Mouse (Mus musculus): ENCODE results near the gene 9130213A22Rik.

The 9130213A22Rik gene

GRCm38 (mm10) chr11:69122336-69122951 lies at the start of gene 9130213A22Rik:
TSS of gene 9130213A22Rik (minus strand) at chr11:69122589.
- peak; percentile 90 for DNase-seq

- no peak for DNase-seq
Observed at GRCm38 (mm10) chr11:69171626-69172025, 49.2 kb upstream of the 9130213A22Rik start.

GRCm38 (mm10) chr11:69169313-69169712 lies 46.9 kb upstream of the 9130213A22Rik start:
- peak; percentile 41 for DNase-seq

DNA sequence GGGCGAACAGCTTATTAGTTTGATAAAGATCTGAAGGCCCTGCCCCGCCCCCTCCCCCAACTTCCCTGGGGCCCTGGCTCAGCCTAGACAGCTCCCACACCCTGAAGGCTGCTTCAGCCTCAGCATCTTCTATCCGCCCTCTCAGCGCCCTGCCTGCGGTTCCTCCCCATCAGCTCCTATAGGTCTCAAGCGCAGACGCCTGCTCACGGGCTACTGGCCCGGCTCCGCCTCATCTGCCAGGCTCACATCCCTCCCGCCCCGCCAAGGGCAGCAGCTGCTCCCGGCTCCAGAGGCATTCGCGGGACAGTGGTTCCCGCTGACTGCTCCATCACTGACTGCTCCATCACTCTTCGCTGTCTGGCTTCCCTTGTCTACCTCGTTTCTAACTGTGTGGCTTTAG lies 34.4 kb upstream of the 9130213A22Rik start, which contains the start of gene Alox12b:
TSS of gene Alox12b (plus strand) at position 190 of the 400 bp plus-strand sequence.
- DNase-seq, result no peak

DNA sequence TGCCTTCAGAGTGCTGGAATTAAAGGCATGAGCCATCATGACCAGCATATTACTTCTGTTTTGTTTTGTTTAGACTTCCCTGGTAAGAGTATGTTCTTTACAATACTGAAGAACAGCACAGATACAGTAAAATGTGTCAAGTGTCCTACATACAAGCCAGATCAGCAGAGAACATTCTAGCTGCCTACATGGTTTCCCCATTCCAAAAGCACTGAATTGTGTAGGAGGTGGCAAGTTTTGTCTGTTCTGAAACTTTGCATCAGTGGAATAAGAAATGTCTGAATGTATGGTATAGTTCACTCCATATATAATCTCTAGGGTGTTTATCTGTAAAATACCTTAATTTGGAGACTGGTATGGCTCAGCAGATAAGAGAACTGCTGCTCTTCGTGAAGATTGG lies 33.0 kb upstream of the 9130213A22Rik start:
- no peak for DNase-seq

DNA sequence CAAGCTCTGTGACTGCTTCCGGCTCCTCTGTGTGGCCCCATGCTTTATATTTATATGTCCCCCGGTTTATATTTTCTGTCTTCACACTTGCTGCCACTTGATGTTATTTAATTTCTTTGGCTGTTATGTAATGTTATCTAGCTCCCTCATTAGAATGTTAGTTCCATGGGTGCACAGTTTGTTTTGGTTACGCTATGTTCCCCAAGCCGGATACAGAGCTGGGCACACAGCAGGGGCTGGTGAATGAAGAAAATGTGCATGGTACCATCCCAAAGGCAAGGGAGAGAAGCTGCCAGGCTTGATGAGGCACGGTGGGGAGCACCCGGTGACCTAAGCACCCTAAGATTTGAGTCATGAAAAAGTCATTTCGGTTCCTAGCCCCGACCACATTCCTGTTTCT lies 31.4 kb upstream of the 9130213A22Rik start:
- DNase-seq, result no peak

GRCm38 (mm10) chr11:69151004-69151403 lies 28.6 kb upstream of the 9130213A22Rik start:
- DNase-seq, result no peak

- no peak for DNase-seq
Observed at GRCm38 (mm10) chr11:69150444-69150843, 28.1 kb upstream of the 9130213A22Rik start.

DNA sequence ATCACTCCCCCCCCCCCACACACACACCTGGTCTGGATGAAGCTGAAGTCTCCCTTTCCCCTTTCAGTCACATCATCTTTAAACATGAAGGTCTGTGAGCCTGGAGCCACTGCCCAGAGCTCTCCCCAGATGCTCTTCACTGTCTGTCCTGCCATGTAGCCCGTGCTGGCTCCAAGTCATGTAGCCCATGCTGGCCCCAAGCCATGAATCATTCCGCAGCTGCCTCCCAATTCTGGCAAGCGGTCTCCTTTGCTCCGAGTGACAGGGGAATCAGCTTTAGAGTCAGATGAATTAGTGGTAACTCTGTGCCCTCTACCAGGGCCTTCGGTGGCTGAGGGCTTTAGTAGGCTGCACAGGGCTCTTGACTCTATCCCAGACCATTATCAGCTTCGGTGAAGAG lies 27.3 kb upstream of the 9130213A22Rik start:
- no peak for DNase-seq

DNA sequence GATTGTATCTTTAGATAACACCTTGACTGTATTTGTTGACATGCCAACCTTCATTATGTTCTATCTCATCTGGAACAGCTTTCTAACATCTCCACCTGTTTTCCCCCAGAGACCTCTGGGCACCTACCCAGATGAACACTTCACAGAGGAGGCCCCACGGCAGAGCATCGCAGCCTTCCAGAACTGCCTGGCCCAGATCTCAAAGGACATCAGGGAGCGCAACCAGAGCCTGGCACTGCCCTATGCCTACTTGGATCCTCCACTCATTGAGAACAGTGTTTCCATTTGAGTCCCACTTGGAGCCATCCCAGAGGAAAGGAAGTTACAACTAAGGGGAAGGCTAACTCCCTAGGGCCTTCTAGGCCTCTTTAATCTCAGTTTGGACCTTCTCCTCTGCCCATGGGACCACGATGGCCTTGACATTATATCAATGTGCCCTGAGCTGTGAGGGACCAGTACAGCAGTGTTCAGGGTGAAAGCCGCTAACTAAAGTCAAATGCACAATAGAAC lies 26.1 kb upstream of the 9130213A22Rik start:
- DNase-seq, result no peak

DNA sequence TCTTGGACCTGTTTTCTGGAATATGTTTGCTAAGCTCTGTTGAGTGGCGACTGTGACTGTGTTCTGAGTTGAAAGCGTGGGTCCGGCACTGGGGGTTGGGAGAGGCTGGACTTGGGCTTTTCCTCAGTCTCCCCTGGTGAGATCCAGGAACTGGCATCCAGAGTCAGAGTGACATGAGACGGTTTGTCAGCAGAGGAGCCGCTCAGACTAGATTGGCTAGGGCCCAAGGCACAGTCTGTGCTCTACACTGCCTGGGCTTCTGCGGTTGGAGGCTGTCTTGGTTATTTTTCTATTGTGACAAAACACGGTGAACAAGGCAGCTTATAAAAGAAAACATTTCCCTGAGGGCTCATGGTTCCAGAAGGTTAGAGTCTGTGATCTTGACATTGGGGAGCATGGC lies 25.2 kb upstream of the 9130213A22Rik start:
- DNase-seq, result no peak

DNA sequence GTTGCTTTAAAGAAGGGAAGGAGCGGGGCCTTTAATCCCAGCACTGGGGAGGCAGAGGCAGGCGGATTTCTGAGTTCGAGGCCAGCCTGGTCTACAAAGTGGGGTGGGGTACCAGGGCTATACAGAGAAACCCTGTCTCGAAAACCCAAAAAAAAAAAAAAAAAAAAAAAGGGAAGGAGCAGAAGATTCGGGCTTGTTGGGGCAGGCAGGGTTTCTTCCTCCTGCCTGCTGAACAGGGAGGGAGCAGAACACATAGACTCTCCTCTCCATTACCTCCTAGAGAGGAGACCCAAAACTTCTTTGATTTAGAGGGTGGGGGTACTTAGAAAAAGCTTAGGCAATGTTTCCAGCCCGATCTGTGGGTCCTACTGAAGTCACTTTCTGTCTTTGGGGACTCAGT lies 13.0 kb upstream of the 9130213A22Rik start:
- no peak for DNase-seq

DNA sequence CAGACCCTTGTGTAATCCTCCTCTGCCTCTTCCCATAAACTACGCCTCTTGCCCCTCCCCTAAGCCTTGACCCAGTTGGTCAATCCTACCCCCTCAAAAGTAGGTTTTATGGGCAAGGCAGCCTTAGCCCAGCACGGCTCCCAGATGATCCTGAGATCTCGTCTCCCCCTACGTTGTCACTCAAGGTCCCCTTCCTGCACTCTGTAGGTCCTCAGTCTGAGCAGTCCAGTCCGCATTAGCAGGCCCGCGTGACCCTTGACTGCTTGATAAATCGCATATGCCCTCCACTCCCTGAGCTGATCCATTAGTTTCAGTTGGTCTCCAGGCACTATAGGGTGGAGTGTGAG lies 12.2 kb upstream of the 9130213A22Rik start:
- no peak for DNase-seq

- DNase-seq, result peak; percentile 92
Observed at GRCm38 (mm10) chr11:69133923-69134621, 11.7 kb upstream of the 9130213A22Rik start.

- DNase-seq, result no peak
Observed at GRCm38 (mm10) chr11:69133566-69133922, 11.2 kb upstream of the 9130213A22Rik start.

GRCm38 (mm10) chr11:69128426-69129122 lies 6.2 kb upstream of the 9130213A22Rik start:
- DNase-seq, result no peak

- DNase-seq, result no peak
Observed at GRCm38 (mm10) chr11:69126706-69127095, 4.3 kb upstream of the 9130213A22Rik start.

GRCm38 (mm10) chr11:69125919-69126705 lies 3.7 kb upstream of the 9130213A22Rik start:
- peak; percentile 45 for DNase-seq

- no peak for DNase-seq
Observed at GRCm38 (mm10) chr11:69125852-69125918, 3.3 kb upstream of the 9130213A22Rik start, which contains the start of gene Aloxe3. TSS of gene Aloxe3 (plus strand) at chr11:69125896.

GRCm38 (mm10) chr11:69125041-69125851 lies 2.9 kb upstream of the 9130213A22Rik start:
- DNase-seq, result peak; percentile 82

DNA sequence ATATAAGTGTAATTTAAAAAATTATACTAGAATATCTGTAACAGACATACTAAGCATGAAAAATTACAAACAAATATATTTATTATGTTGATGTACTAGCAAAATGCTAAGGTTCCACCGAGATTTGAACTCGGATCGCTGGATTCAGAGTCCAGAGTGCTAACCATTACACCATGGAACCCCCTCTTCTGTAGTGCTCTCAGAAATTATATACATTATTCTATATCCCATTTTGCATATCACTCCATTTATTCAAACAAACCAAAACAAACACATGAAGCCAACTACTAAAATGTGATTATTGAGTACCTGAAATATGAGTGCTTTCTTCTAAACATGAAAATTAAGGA lies 2.1 kb upstream of the 9130213A22Rik start:
- peak; percentile 37 for DNase-seq

DNA sequence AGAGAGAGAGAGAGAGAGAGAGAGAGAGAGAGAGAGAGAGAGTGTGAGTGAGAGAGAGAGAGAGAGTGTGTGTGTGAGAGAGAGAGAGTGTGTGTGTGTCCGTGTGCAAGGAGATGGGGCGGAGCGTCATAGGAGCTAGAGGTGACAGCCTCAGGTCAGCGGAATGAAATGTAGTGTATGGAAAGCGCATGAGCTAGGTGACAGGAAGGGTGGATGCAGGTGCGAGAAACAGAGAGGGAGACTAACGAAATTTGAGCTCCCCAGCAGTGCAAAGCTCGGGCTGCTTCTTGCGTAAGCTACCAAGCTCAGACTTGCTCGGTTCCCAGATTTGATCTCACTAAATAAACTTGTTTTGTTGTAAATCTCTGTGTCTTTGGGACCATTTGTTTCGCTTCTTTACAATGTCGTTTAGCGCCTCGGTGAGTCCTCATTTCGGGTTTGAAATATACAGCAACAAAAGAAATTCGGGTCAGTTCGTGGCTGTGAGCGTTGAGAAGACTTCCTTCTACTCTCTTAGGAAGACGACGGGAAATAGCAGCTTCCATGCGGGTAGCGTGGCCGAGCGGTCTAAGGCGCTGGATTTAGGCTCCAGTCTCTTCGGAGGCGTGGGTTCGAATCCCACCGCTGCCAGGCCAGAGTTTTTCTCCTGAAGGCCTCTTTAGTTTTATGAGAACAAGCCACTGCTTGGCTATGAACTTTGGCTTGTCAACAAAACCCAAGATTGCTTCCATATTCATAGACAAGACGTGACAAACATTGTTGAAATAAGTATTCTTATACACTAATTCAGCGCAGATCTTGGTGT lies 1.5 kb upstream of the 9130213A22Rik start:
- DNase-seq, result peak; percentile 87
